In genomic region chr17:52084455-52084854, GRCm38 (mm10) we compare ENCODE assay signal across 12 mouse cellular contexts.
"Had no signal": no experiment of that assay in that cellular context is flagged by ENCODE, and none has a peak within 500 bp of the region (broad histone marks: within the 10 kb centered on the region; RNA-seq: fewer than 3 reads in every experiment).

No protein-coding gene starts in this region.

- H3K9ac ChIP-seq: hindbrain, embryonic 15.5 days; liver, embryonic 15.5 days; neural tube, embryonic 15.5 days had no signal

- H3K9me3 ChIP-seq: hindbrain, embryonic 15.5 days; limb, embryonic 10.5 days; liver, embryonic 15.5 days; midbrain, embryonic 10.5 days; neural tube, embryonic 15.5 days had no signal

- H3K4me3 ChIP-seq: hindbrain, embryonic 15.5 days; limb, embryonic 10.5 days; liver, embryonic 15.5 days; midbrain, embryonic 10.5 days; myocyte; neural tube, embryonic 15.5 days had no signal

- H3K27me3 ChIP-seq: hindbrain, embryonic 15.5 days; liver, embryonic 15.5 days; neural tube, embryonic 15.5 days had no signal

- DNase-seq: kidney, postnatal 14 days; midbrain, embryonic 14.5 days; right cerebral cortex, adult 18-20 months; right cerebral cortex, postnatal 25 days; thymus, postnatal 4 days had no signal

- H3K4me2 ChIP-seq: hindbrain, embryonic 15.5 days; liver, embryonic 11.5 days; liver, embryonic 15.5 days; neural tube, embryonic 15.5 days had no signal

- H3K27ac ChIP-seq: hindbrain, embryonic 15.5 days; limb, embryonic 10.5 days; liver, embryonic 15.5 days; midbrain, embryonic 10.5 days; neural tube, embryonic 15.5 days had no signal

- H3K4me1 ChIP-seq: hindbrain, embryonic 15.5 days; limb, embryonic 10.5 days; liver, embryonic 15.5 days; midbrain, embryonic 10.5 days; neural tube, embryonic 15.5 days had no signal

- H3K36me3 ChIP-seq: hindbrain, embryonic 15.5 days; limb, embryonic 10.5 days; liver, embryonic 15.5 days; midbrain, embryonic 10.5 days; neural tube, embryonic 15.5 days had no signal
